ENCODE assay signal across 9 mouse cellular contexts in genomic region chr15:12640755-12641154, GRCm38 (mm10).
DNase-seq lines count a peak whose midpoint lies in the region; TF ChIP-seq lines count a peak whose summit lies in the region.
"Had no signal": no experiment of that assay in that cellular context is flagged by ENCODE, and none has a peak within 500 bp of the region (broad histone marks: within the 10 kb centered on the region; RNA-seq: fewer than 3 reads in every experiment).

No protein-coding gene starts in this region.

- intact Hi-C loops in left cerebral cortex, postnatal 36 days (cut with DNase I), result no loop called here

- peak overlapping the region; percentile 55 for H3K27ac ChIP-seq in layer of hippocampus, adult 2 months
- H3K27ac ChIP-seq: hindbrain, postnatal 0 days; liver, embryonic 15.5 days had no signal

- peak in 1 of 2 experiments; percentile 29 for DNase-seq in layer of hippocampus, adult 2 months (ENCODE audit: low spot score in 2 of 2)
- no peak for DNase-seq in layer of hippocampus, adult 9-10 months (ENCODE audit: low spot score)
- DNase-seq in frontal cortex, postnatal 36 days (ENCODE audit: low spot score in 2 of 2), result peak; percentile 53 to 67
- DNase-seq in left cerebral cortex, postnatal 36 days (ENCODE audit: low spot score in 2 of 2), result peak; percentile 59 to 68
- DNase-seq in skeletal muscle tissue, adult 2 months (ENCODE audit: low read depth, low spot score), result peak; percentile 42
- DNase-seq in embryo, embryonic 9.5 days (ENCODE audit: extremely low spot score), result no peak
- no peak for DNase-seq in kidney, adult 18-20 months

- H3K4me3 ChIP-seq in layer of hippocampus, adult 2 months, result no peak overlapping the region
- H3K4me3 ChIP-seq: liver, embryonic 15.5 days had no signal

- TF ChIP-seq CTCF in layer of hippocampus, adult 2 months (conservative IDR thresholded peaks at IDR 0.05), result no peak

Comparison
In these comparisons a context has a peak if more than half of its experiments do, and no peak if none do; other contexts are left out.
1. DNase-seq: peak in frontal cortex, postnatal 36 days (2 of 2), left cerebral cortex, postnatal 36 days (2 of 2) and skeletal muscle tissue, adult 2 months (single experiment); none in layer of hippocampus, adult 9-10 months (single experiment), embryo, embryonic 9.5 days (single experiment) and kidney, adult 18-20 months (single experiment).